Mouse (Mus musculus) mouse embryonic stem cell (cell line): ENCODE data around the gene Cfdp1.

ENCODE experiments used
- in situ Hi-C, 2 experiments: fragments of 300-500 bp; cut with MboI; formaldehyde crosslinking; loops; 1 replicate in 1 of 2; 3 replicates in 1 of 2; pipeline ENCODE4 v1.14.3; 2019 to 2020; ENCODE audit warnings: low sequenced_read_pairs in 2 of 2, low pct_unique_long_range_greater_than_20kb in 1 of 2, mixed read lengths in 1 of 2; ENCODE audit not compliant: unreplicated experiment in 1 of 2

Cfdp1 gene

GRCm38 (mm10) chr8:111733581-111734243, 120.4 kb downstream of the Cfdp1 start:
- in situ Hi-C loops: no loop called here

DNA sequence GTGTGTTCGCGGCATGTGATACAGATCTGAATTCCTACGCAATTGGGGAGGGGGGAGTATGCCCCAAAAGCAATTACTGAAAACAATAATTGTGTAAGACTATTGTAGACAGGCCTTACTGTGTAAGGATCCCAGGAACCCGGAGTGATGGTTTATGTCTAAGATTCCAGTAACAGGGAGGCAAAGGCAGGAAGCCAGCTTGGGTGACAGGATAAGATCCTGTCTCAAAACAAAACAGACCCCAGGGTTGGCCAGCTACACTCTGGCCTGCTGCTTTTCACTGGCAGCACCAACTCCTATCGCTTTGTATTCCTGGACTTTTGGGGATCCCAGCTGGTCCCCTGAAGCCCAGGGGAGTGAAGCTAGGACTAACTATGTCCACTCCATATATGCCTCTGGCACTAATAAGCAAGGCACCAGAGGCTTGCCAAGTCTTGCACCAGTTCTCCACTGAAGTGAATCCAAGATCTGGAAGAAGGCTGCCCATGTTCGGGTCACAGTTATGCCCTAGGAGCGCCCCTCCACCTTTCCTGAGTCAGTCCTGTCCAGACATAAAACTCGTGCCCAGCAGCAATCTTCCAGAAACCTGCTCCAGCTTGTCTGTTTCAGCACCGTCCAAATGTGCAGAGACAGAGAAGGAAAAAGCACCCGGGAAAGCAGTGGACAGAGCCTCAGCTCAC, 121.5 kb downstream of the Cfdp1 start:
- in situ Hi-C loops: no loop called here

DNA sequence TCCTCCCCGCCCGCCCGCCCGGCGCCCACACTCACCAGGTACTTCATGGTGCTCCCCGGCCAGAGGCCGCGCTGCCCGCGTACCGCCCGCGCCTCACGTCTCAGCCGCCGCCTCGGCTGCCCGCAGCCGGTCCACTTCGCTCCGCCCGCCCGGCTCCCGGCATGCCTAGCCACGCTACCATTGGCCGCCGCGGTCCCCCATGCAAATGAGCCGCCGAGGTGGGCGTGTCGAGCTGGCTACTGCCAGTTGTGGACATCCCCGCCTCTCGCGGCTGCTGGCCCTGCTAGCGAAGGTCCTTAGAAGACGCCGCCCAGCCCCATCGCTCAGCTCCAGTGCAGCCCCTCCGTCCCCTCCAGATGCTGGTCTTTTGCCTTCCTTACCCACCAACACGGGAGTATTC, 122.1 kb downstream of the Cfdp1 start:
- in situ Hi-C loops: no loop called here

DNA sequence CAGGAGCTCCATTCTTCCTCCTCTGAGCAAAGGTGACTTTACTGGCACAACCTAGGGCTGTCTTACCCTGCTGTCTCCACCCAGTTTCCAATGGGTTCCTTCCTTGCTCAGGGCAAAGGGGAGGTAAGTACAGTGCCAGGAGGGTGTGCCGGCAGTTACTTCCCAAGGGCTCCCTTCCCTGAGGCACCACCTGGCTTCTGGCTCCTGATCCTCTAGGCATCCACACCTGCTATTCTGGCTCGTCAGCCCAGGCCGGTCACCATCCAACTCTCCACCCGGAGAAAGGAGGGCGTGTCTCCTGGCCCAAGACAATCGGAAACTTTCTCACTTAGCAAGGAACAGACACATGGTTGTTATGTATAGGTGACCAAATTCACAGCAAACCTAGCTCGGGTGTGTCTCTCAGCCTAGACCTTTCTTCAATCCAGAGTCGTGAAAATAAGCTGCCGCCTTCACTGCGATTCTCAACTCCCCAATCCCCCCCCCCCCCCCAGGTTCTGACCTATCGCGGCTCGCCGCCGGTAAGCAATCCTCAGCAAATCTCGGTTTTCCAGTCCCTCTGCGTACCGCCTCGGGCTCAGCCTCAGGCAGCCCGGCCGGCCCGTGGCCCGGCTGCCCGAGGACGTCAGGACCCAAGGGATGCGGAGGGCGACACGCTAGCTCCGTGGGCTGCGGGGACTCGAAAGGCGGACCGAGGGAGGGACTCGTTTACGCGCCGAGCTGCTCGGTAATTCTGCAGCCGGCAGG, 122.7 kb downstream of the Cfdp1 start:
- in situ Hi-C loops: no loop called here

DNA sequence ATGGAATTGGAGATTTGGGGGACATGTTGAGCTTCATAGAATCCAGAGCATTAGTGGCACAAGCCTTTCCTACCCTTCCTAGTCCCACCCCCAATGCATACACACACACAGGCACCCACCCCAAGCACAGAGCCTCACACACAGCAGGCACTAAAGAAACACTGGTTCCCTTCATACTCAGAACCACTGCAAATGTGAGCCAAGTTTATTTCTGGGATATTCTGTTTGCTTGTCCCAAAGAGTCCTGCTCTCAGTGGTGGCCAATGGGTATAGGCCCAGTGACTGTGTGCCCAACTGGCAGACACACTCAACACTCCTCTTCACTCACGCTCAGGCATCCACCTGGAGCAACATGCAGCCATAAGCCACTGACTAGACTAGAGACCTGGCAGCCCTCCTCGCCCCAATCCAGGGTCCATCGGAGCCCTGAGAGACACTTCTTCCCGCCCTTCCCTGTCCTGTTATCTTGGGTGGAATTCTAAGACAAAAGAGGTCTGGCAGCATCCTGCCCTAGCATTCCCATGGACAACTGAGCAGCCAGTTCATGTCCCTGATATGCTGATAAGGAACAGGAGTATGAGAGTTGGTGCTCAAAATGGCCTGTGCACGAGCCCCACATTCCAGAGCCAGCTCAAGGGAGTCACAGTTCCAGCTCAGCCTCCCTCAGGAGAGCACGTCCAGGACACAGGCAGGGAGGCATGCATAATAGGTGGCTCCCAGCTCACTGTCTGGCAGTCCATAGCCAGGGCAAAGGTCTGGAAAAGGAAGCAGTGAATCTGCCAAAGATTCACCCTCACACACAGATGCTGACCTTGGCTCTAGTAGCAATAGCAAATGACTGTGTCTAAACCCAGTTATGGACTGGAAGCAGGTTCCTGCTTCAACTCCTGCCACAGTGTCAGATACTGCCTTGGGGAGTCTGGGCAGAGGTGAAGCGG, 124.6 kb downstream of the Cfdp1 start:
- in situ Hi-C loops: no loop called here

DNA sequence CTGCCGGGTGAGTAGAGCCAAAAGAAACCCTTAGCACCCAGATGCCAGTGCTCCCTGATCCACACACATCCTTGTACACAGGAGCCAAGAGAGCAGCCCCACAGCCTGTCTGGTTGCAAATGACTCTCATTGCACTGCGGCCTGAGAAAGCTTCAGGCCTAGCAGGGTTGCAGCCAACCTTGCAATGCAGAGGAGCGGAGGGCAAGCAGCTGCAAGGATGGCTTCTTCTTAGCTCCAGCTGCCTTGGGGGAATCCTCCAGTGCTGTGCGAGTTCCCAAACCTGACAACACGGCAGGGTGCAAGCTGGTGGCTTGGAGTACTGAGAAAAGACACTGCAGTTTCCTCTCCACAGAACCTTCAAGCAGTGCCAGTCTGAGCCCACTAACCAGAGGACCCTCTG, 125.6 kb downstream of the Cfdp1 start:
- in situ Hi-C loops: no loop called here

DNA sequence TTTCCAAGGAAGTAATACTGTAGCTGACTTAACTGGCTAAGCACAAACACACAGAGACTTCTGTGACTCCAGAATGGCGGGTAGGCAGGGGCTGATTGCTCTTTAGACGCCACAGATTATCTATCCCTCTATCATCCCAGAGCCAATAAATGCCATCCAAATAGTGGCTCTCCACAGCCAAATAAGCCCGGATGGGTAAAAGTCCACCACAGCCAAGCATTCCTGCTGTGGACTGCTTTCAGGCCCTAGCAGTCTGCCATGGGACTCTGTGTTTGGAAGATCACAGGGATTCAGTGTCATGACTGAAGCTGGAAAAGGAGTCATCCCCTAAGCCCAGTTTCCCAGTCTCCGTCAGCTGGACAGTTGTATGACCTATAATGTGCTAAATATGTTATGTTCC, 126.5 kb downstream of the Cfdp1 start:
- in situ Hi-C loops: no loop called here

- in situ Hi-C loops: no loop called here
Observed at GRCm38 (mm10) chr8:111726102-111726900, 127.8 kb downstream of the Cfdp1 start.

GRCm38 (mm10) chr8:111725341-111725740, 128.8 kb downstream of the Cfdp1 start:
- in situ Hi-C loops: no loop called here

DNA sequence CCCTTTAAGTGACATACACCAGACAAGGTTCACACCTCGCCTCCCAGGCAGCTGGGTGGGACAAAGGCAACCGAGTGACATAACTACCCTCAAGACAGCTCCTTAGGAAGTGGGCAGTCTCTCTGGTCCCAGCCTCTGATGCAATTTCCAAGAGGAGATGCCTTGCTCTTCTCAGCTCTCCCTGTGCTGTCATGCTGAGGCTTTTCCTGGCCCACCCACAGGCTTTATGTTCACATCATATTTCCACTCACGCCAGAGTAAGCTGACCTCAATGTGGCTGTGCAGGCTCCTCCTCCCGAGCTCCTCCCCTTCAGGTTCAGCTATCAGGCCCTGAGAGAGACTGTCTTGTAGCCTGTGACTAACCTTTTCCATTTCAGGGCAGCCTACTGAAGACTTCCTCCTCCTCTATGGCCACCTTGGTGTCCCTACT, 134.0 kb downstream of the Cfdp1 start:
- in situ Hi-C loops: no loop called here

GRCm38 (mm10) chr8:111718937-111719336, 135.2 kb downstream of the Cfdp1 start:
- in situ Hi-C loops: no loop called here
